Mouse (Mus musculus): ENCODE measurements at regions not wholly inside any gene's neighbourhood (a gene's known extent, or its start where the extent isn't known, plus 50 kb on each side); places are given as distances from the start of the nearest gene placed in this dataset.
A peak's percentile ranks its signal among the peaks of the same experiment; 100 is the strongest.

GRCm38 (mm10) chr15:52994351-52994750, 890.4 kb upstream of the Gm7489 start:
- no peak overlapping the region for H3K4me3 ChIP-seq (ENCODE audit: insufficient read depth, low read length)
- no peak for TF ChIP-seq POLR2A (IDR thresholded peaks at IDR 0.05; ENCODE audit: low read depth, low read length)
- TF ChIP-seq CTCF (IDR thresholded peaks at IDR 0.05; ENCODE audit: borderline replicate concordance, insufficient read depth, low read length): no peak
- peaks cover 6% of the 10 kb centered on the region for H3K4me1 ChIP-seq (ENCODE audit: control insufficient read depth, insufficient read depth, low read length)
- no peak overlapping the region for H3K27ac ChIP-seq (ENCODE audit: insufficient read depth, low read length)

DNA sequence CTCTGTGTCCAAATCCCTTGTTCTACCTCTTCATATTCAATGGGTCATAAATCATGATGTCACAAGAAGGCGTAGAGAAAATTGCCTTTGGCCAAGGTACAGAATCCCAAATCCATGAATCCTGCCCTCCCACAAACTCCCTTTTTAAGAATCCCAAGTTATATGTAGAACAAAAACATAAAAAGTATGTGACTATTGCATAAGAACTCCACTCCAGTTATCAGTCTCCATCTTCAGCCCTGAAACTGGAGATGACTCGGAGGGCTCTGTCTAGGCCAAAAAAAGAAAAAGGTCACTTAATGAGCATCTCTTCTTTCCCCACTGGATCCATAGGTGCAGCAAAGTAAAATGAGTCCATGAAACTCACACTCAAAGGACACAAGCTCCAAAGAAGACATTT, 885.5 kb upstream of the Gm7489 start:
- Histone ChIP-seq H3K4me1 (ENCODE audit: control insufficient read depth, insufficient read depth, low read length) (peaks cover 18% of the 10 kb centered on the region), H3K27ac (ENCODE audit: insufficient read depth, low read length) (peak overlapping the region; percentile 65; the same call in 1 of the 2 replicates), H3K4me3 (ENCODE audit: insufficient read depth, low read length) (no peak overlapping the region)
- TF ChIP-seq POLR2A (IDR thresholded peaks at IDR 0.05; ENCODE audit: low read depth, low read length) (no peak), CTCF (IDR thresholded peaks at IDR 0.05; ENCODE audit: borderline replicate concordance, insufficient read depth, low read length) (no peak)

DNA sequence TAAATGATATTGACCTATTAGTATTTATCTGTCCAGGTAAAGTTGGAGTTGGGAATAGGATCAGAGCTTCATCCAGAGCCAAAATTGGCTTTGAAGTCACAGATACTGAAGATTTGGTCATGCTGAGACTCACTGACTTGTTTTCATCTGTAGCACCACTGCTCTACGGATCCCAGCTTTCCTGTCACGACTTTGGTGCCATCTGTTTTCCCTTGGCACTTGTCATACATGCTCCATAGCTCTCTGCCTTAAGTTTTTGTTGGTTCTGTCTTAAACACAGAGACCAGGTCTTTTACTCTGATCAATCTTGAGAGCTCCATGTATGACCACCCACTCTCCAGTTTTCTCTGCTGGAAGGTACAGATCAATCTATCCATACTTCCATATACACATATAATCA, 884.9 kb upstream of the Gm7489 start:
- TF ChIP-seq CTCF (IDR thresholded peaks at IDR 0.05; ENCODE audit: borderline replicate concordance, insufficient read depth, low read length): no peak
- no peak for TF ChIP-seq POLR2A (IDR thresholded peaks at IDR 0.05; ENCODE audit: low read depth, low read length)
- H3K27ac ChIP-seq (ENCODE audit: insufficient read depth, low read length): 0 out of 2 replicates have a peak overlapping the region, but pooled peaks have one; percentile 61
- peaks cover 18% of the 10 kb centered on the region for H3K4me1 ChIP-seq (ENCODE audit: control insufficient read depth, insufficient read depth, low read length)
- H3K4me3 ChIP-seq (ENCODE audit: insufficient read depth, low read length): no peak overlapping the region

- peaks cover 15% of the 10 kb centered on the region for H3K4me1 ChIP-seq (ENCODE audit: control insufficient read depth, insufficient read depth, low read length)
- no peak overlapping the region for H3K4me3 ChIP-seq (ENCODE audit: insufficient read depth, low read length)
- H3K27ac ChIP-seq (ENCODE audit: insufficient read depth, low read length): peak overlapping the region; percentile 82
- TF ChIP-seq CTCF (IDR thresholded peaks at IDR 0.05; ENCODE audit: borderline replicate concordance, insufficient read depth, low read length) (no peak), POLR2A (IDR thresholded peaks at IDR 0.05; ENCODE audit: low read depth, low read length) (no peak)
Measured at GRCm38 (mm10) chr15:53001429-53001828, 883.3 kb upstream of the Gm7489 start.

DNA sequence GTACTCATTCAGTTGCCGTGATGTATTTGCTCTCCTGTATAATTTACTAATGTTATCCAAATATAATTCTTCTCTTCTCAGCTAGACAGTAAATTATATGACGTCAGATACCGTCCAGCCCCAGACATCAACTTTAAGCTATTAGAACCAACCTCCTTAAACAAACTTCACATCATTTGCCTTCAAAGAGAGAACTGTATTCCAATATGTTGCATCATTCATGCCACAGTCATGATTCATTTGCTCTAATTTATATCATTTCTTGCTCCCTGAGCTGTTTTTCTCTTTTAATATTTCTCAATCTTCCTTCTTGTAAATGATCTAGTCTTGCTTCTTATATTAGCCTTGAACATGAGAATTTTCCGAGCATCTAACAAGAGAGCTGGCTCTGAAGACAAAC, 882.7 kb upstream of the Gm7489 start:
- H3K27ac ChIP-seq (ENCODE audit: insufficient read depth, low read length): peak overlapping the region; percentile 82
- H3K4me3 ChIP-seq (ENCODE audit: insufficient read depth, low read length): no peak overlapping the region
- TF ChIP-seq POLR2A (IDR thresholded peaks at IDR 0.05; ENCODE audit: low read depth, low read length) (no peak), CTCF (IDR thresholded peaks at IDR 0.05; ENCODE audit: borderline replicate concordance, insufficient read depth, low read length) (no peak)
- H3K4me1 ChIP-seq (ENCODE audit: control insufficient read depth, insufficient read depth, low read length): peaks cover 15% of the 10 kb centered on the region

GRCm38 (mm10) chr15:53004078-53004477, 880.6 kb upstream of the Gm7489 start:
- no peak overlapping the region for H3K4me3 ChIP-seq (ENCODE audit: insufficient read depth, low read length)
- no peak overlapping the region for H3K27ac ChIP-seq (ENCODE audit: insufficient read depth, low read length)
- peaks cover 12% of the 10 kb centered on the region for H3K4me1 ChIP-seq (ENCODE audit: control insufficient read depth, insufficient read depth, low read length)
- no peak for TF ChIP-seq CTCF (IDR thresholded peaks at IDR 0.05; ENCODE audit: borderline replicate concordance, insufficient read depth, low read length)
- TF ChIP-seq POLR2A (IDR thresholded peaks at IDR 0.05; ENCODE audit: low read depth, low read length): no peak

- H3K4me1 ChIP-seq (ENCODE audit: control insufficient read depth, insufficient read depth, low read length): no peaks in the 10 kb centered on the region
- H3K27ac ChIP-seq (ENCODE audit: insufficient read depth, low read length): no peak overlapping the region
- no peak overlapping the region for H3K4me3 ChIP-seq (ENCODE audit: insufficient read depth, low read length)
- TF ChIP-seq POLR2A (IDR thresholded peaks at IDR 0.05; ENCODE audit: low read depth, low read length) (no peak), CTCF (IDR thresholded peaks at IDR 0.05; ENCODE audit: borderline replicate concordance, insufficient read depth, low read length) (no peak)
Measured at GRCm38 (mm10) chr15:53006844-53007243, 877.9 kb upstream of the Gm7489 start.

DNA sequence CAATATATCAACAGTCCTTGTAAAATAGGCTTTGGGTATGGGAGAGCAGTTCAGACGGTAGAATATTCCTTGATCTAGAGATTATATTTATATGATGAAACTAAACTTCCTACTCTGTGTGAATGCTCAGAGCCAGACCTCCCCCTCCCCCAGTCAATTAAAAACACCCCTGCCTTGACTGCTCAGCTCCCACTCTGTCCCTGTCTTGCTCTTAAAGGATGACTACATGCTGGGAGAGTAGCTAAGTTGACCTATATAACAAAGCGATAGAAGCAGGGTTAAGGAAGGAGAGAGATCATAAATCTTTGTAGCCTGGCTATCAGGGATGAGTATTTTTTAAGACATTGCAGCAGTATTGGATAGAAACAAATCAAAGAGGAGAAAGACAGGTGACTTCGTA, 875.4 kb upstream of the Gm7489 start:
- Histone ChIP-seq H3K4me1 (ENCODE audit: control insufficient read depth, insufficient read depth, low read length) (no peaks in the 10 kb centered on the region), H3K27ac (ENCODE audit: insufficient read depth, low read length) (no peak overlapping the region), H3K4me3 (ENCODE audit: insufficient read depth, low read length) (no peak overlapping the region)
- no peak for TF ChIP-seq POLR2A (IDR thresholded peaks at IDR 0.05; ENCODE audit: low read depth, low read length)
- TF ChIP-seq CTCF (IDR thresholded peaks at IDR 0.05; ENCODE audit: borderline replicate concordance, insufficient read depth, low read length): no peak
